Mouse (Mus musculus) heart, embryonic 14.5 days (tissue): Measurements from ENCODE around the gene Dlx1. TPM values are rescaled to one million over a fixed set of nuclear protein-coding genes. Genes with fewer than 3 reads are reported as not detected.

Source experiments
- ATAC-seq: fragments of 200-750 bp; cut with Nextera tagmentation; 2 replicates; pipeline ENCODE4 v1.8.0; 2017; ENCODE audit warnings: low read depth, moderate TSS enrichment; ENCODE audit not compliant: insufficient number of reproducible peaks, insufficient read depth, low FRiP score
- H3K27ac ChIP-seq, 2 experiments: fragments of 200-500 bp in 1 of 2; fragments of 300-500 bp in 1 of 2; sonication (generic) in 1 of 2; replicated peaks in 1 of 2; 2 replicates each; pipeline ENCODE4 v1.5.1; 2012 to 2014; ENCODE audit warnings: low read depth in 2 of 2, low read length in 2 of 2, control low read depth in 1 of 2, mild to moderate bottlenecking in 1 of 2, mixed read lengths in 1 of 2; ENCODE audit not compliant: control insufficient read depth in 1 of 2, insufficient read depth in 1 of 2
- H3K27me3 ChIP-seq: fragments of 300-500 bp; sonication (generic); 2 replicates; pipeline ENCODE4 v1.6.1; 2014; ENCODE audit warnings: mild to moderate bottlenecking, low read length, control low read depth; ENCODE audit not compliant: control insufficient read depth, insufficient read depth
- H3K36me3 ChIP-seq: fragments of 300-500 bp; sonication (generic); 2 replicates; pipeline ENCODE4 v1.6.1; 2014; ENCODE audit warnings: mild to moderate bottlenecking, control low read depth, low read length, mixed read lengths; ENCODE audit not compliant: control insufficient read depth, insufficient read depth
- H3K4me1 ChIP-seq, 2 experiments: fragments of 200-500 bp in 1 of 2; fragments of 300-500 bp in 1 of 2; sonication (generic) in 1 of 2; 2 replicates each; pipeline ENCODE4 v1.6.1; 2012 to 2014; ENCODE audit warnings: low read length in 2 of 2, control low read depth in 1 of 2, mixed read lengths in 1 of 2; ENCODE audit not compliant: control insufficient read depth in 2 of 2, insufficient read depth in 2 of 2
- H3K4me2 ChIP-seq: fragments of 300-500 bp; sonication (generic); 2 replicates; pipeline ENCODE4 v1.6.1; 2014; ENCODE audit warnings: mild to moderate bottlenecking, low read length
- H3K4me3 ChIP-seq, 2 experiments: fragments of 200-500 bp in 1 of 2; fragments of 300-500 bp in 1 of 2; sonication (generic) in 1 of 2; 2 replicates each; pipeline ENCODE4 v1.5.1; 2012 to 2014; ENCODE audit warnings: low read length in 2 of 2, mild to moderate bottlenecking in 2 of 2, control low read depth in 1 of 2, low read depth in 1 of 2, moderate library complexity in 1 of 2; ENCODE audit not compliant: control insufficient read depth in 1 of 2, insufficient read depth in 1 of 2
- H3K9ac ChIP-seq: fragments of 300-500 bp; sonication (generic); 2 replicates; pipeline ENCODE4 v1.6.1; 2014; ENCODE audit warnings: mild to moderate bottlenecking, low read length
- H3K9me3 ChIP-seq: fragments of 300-500 bp; sonication (generic); 2 replicates; pipeline ENCODE4 v1.6.1; 2016; ENCODE audit warnings: low read length, control low read depth; ENCODE audit not compliant: control insufficient read depth
- WGBS: fragments of 180-500 bp; shearing (Covaris S2); extraction: QIAGEN DNeasy Blood & Tissue Kit; methylation state at CpG from one replicate; pipeline ENCODE4 v1.1.7; 2014; 5-methylcytosine and 5-hydroxymethylcytosine counted together
- polyA plus RNA-seq: library from polyadenylated mRNA; unstranded; fragments of >200 nt; fragmentation: Nextera tagmentation; extraction: Ambion mirVana; gene quantifications from 2 replicates; pipeline ENCODE4 v1.2.1, GENCODE M21; 2014

The Dlx1 gene
- polyA plus RNA-seq, 1 experiment from 2014 or later = not detected

DNA sequence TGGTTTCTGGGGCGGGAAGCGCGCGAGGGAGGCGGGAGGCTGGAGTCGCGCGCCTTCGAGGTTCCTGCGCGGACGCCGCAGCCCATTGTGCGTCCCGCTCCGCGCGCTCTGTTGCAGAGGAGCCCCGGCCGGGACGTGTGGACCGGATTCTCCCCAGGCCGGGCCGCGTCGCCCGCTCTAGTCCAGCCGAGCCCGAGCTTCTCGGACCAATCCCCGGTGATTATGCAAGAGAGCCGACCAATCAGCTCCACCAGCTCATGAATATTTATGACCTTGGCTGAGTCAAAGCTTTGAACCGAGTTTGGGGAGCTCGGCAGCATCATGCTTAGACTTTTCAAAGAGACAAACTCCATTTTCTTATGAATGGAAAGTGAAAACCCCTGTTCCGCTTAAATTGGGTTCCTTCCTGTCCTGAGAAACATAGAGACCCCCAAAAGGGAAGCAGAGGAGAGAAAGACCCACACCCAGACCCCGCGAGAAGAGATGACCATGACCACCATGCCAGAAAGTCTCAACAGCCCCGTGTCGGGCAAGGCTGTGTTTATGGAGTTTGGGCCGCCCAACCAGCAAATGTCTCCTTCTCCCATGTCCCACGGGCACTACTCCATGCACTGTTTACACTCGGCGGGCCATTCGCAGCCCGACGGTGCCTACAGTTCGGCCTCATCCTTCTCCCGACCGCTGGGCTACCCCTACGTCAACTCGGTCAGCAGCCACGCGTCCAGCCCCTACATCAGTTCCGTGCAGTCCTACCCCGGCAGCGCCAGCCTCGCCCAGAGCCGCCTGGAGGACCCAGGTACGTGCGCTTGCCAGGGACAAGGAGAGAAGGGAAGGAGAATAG lies 1.8 kb downstream of the Dlx1 start:
- Histone ChIP-seq H3K4me3 (peak overlapping the region; percentile 41 to 50), H3K4me1 (peaks cover 3 to 14% of the 10 kb centered on the region in 2 experiments; a peak in 3 of 4 replicates), H3K9ac (no peak overlapping the region; the same call in 1 of the 2 replicates), H3K4me2 (peak overlapping the region; percentile 95), H3K27ac (no peak overlapping the region), H3K9me3 (no peaks in the 10 kb centered on the region), H3K27me3 (peaks cover 98% of the 10 kb centered on the region), H3K36me3 (no peaks in the 10 kb centered on the region)
- ATAC-seq = peak; percentile 81
- WGBS = under 1% methylated on average over 54 of the region's 60 CpGs

DNA sequence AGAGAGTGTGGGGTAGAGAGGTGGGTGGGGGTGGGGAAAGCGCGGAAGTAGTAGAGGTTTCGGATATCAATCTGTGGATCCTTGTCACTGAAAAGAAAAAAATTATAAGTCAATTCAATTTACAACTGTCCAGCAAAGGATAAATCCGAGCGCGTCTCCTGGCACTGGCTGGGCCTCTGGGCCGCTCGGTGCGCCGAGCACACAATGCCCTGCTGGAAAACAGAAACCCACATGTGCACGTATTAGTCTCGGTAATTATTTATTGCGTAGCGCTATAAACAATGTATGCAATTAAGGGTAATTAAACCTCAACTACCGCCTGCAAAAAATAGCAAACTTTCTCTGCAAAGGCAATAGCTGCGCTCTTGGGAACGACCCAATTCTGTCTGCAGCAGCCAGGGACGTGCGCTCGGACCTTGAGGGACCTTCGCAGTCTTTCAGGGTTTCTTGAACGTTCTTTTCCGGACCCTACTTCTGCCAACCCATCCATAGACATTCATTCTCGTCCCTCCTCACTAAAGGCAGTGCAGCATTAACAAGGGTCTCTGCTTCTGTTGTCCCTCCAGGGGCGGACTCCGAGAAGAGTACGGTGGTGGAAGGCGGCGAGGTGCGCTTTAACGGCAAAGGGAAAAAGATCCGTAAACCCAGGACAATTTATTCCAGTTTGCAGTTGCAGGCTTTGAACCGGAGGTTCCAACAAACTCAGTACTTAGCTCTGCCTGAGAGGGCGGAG lies 2.6 kb downstream of the Dlx1 start:
- ATAC-seq = no peak
- Histone ChIP-seq H3K27ac (no peak overlapping the region), H3K4me3 (peak overlapping the region in 1 of 2 experiments; percentile 50; a peak in 1 of 4 replicates), H3K4me2 (peak overlapping the region; percentile 95), H3K27me3 (peaks cover 97% of the 10 kb centered on the region), H3K36me3 (no peaks in the 10 kb centered on the region), H3K9ac (no peak overlapping the region), H3K4me1 (peaks cover 3 to 14% of the 10 kb centered on the region in 2 experiments; a peak in 3 of 4 replicates), H3K9me3 (no peaks in the 10 kb centered on the region)
- WGBS = 2% methylated on average over 34 of the region's 34 CpGs

DNA sequence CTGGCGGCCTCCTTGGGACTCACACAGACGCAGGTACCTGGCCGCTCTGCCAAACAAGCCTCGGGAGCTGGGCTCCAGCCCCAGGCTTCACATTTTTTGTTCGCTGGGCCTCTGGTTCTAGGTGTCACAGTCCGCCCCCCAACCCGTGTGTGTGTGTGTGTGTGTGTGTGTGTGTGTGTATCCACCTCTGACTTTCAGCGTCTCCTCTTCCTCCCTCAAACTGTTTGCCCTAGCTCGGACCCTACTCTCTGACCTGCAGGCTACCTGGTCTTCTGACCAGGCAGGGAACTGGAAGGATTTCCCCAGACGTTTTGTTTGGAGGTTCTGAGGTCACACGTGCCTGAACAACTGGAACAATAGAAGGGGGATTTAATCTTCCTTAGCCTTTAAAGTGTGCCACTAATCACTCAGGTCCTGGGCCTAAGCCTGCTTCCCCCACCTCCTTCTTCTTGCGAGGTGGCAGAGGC lies 3.2 kb downstream of the Dlx1 start:
- H3K27me3 ChIP-seq = peaks cover 95% of the 10 kb centered on the region
- H3K4me3 ChIP-seq = 0 out of 4 replicates have a peak overlapping the region, but pooled peaks of 1 of the 2 experiments have one; percentile 8
- H3K9ac ChIP-seq = no peak overlapping the region
- H3K4me1 ChIP-seq = peaks cover 3 to 14% of the 10 kb centered on the region in 2 experiments; a peak in 3 of 4 replicates
- H3K9me3 ChIP-seq = no peaks in the 10 kb centered on the region
- no peak overlapping the region for H3K4me2 ChIP-seq
- H3K36me3 ChIP-seq = no peaks in the 10 kb centered on the region
- WGBS = 4% methylated on average over 12 of the region's 12 CpGs
- ATAC-seq = no peak
- no peak overlapping the region for H3K27ac ChIP-seq

DNA sequence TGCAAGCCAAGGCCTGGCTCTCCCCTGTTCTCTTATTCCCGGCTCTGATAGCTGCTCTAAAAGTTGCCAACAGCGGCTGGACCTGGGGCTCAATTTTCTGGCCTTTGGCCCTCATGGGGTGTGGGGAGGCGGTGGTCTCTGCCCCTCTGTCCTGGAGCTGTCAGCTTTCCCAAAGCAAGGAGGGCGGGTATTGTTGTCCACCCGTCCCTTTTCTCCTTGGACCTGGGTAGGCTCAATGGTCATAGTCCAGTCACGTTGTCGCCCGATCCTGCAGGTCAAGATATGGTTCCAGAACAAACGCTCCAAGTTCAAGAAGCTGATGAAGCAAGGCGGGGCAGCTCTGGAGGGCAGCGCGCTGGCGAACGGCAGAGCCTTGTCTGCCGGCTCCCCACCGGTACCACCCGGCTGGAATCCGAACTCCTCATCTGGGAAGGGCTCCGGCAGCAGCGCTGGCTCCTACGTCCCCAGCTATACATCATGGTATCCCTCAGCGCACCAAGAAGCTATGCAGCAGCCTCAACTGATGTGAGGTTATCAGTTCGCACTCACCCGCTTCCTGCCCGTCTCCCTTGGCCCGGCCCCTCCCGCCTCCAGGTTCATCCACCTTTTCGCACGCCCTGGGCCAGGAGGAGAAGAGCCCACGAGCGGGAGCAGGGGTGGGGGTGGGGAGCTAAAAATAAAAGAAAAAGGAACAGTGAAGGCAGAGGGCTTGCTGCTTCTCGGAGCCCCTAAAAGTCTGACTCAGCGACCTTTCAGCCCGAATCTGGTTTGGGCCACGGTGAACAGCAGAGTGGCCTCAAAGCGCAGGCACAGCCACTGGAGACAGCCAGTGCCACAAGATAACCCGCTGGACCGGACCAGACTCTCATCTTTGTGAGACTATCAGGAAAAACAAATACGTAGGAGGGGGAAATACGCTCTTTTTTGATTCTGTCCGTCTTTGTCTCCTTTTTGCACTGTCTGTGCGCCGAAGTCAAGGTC lies 4.4 kb downstream of the Dlx1 start:
- 0 out of 4 replicates have a peak overlapping the region, but pooled peaks of 1 of the 2 experiments have one; percentile 1 for H3K4me3 ChIP-seq
- WGBS = under 1% methylated on average over 43 of the region's 43 CpGs
- no peak overlapping the region for H3K4me2 ChIP-seq
- H3K4me1 ChIP-seq = peaks cover 3 to 14% of the 10 kb centered on the region in 2 experiments; a peak in 3 of 4 replicates
- no peak overlapping the region for H3K27ac ChIP-seq
- no peaks in the 10 kb centered on the region for H3K9me3 ChIP-seq
- H3K27me3 ChIP-seq = peaks cover 95% of the 10 kb centered on the region
- H3K9ac ChIP-seq = no peak overlapping the region
- H3K36me3 ChIP-seq = no peaks in the 10 kb centered on the region
- ATAC-seq = no peak

DNA sequence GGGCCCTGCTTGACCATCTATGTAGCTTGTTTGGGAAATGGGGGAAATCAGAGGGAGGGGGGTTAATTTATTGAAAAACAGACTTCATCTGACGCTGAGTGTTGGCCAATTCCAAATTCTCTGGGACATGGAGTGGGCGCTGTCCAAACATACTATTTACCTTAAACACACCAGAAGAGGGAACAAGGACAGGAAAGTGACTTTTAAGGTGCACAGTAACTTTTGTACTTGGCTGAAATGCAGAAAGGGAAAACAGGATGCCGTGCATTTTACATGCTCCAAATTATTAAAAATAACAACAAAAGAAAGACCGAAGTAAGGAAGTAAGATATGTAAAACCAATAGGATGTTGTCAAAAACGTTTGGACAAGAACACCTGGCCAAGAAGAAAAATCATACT lies 5.2 kb downstream of the Dlx1 start:
- Histone ChIP-seq H3K9me3 (no peaks in the 10 kb centered on the region), H3K4me3 (no peak overlapping the region), H3K4me2 (no peak overlapping the region), H3K27me3 (peaks cover 96% of the 10 kb centered on the region), H3K9ac (no peak overlapping the region), H3K27ac (no peak overlapping the region), H3K36me3 (no peaks in the 10 kb centered on the region), H3K4me1 (peaks cover 3 to 14% of the 10 kb centered on the region in 2 experiments; a peak in 3 of 4 replicates)
- 12% methylated on average over 5 of the region's 5 CpGs for WGBS
- no peak for ATAC-seq

DNA sequence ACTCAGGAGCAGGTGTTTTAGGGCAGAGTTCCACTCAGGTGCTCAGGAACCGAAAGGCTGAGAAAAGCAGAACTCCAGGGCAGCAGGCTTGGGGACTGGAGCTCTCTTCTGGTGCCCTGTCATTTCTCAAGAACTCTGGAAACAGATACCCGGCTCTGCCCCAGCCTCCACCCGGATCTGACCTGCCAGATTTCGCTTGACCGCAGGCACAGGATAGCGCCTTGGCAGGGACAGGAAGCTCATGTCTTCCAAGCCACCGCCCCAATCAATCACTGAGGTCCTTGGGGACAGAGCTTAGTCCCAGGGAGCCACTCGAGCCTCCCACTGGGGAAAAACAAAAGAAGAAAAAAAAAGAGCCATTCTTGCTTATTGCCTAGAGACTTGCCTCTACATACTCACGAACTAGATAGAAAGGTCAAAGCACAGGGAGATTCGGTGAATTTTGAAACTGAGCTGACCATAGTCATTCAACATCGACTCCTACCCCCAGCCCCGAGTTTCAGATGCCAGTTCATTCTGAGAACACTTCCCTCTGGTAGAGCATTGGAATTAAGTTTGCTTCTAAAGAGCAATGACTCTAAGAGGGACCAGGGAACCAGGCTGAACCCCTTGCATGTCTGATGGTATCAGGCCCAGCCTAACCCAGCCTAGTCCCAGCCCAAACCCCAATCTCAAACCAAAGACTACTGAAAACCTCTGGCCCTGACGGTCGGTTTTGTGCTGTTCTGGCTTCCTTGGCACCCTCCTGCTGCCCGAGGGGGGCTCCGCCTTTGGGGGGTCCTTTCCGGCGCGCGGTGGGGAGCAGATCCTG lies 6.5 kb downstream of the Dlx1 start:
- Histone ChIP-seq H3K27me3 (peaks cover 97% of the 10 kb centered on the region), H3K36me3 (no peaks in the 10 kb centered on the region), H3K4me3 (no peak overlapping the region), H3K27ac (no peak overlapping the region), H3K9me3 (no peaks in the 10 kb centered on the region), H3K9ac (no peak overlapping the region), H3K4me2 (no peak overlapping the region), H3K4me1 (peaks cover 3 to 5% of the 10 kb centered on the region in 2 experiments; a peak in 3 of 4 replicates)
- 2% methylated on average over 20 of the region's 20 CpGs for WGBS
- no peak for ATAC-seq
